Mouse (Mus musculus) gastrocnemius, postnatal 25 days (tissue): Measurements from ENCODE around the gene Mrm3. TPM values are rescaled to one million over a fixed set of nuclear protein-coding genes. Genes with fewer than 3 reads are reported as not detected.
A peak's percentile ranks its signal among the peaks of the same experiment; 100 is the strongest.

Experiments
- DNase-seq: peaks from one replicate; pipeline ENCODE4 v3.0.0; 2022
- long read RNA-seq, 2 experiments: library from polyadenylated mRNA; stranded (forward); transcript quantifications; one replicate each; pipeline ENCODE4 v2.0.0; 2021
- total RNA-seq, 2 experiments: library from RNA; stranded (reverse); gene quantifications; 1 replicate in 1 of 2; 2 replicates in 1 of 2; pipeline ENCODE4 v1.2.3; 2021

Gene Mrm3
- total RNA-seq: 10 to 100 TPM; 11.9 to 13.7 TPM
- long read RNA-seq, experiment 1, transcript Mrm3-201 (4 exons, 1,510 nt): major isoform, 32 of 70 reads
- long read RNA-seq, experiment 1, partial matches to known transcripts: 4 of 70 reads
- long read RNA-seq, experiment 1, other reads (novel, unspliced or antisense): 34 of 70 reads
- long read RNA-seq, experiment 2, transcript Mrm3-201 (4 exons, 1,510 nt): major isoform, 21 of 40 reads
- long read RNA-seq, experiment 2, partial matches to known transcripts: 3 of 40 reads
- long read RNA-seq, experiment 2, other reads (novel, unspliced or antisense): 16 of 40 reads

DNA sequence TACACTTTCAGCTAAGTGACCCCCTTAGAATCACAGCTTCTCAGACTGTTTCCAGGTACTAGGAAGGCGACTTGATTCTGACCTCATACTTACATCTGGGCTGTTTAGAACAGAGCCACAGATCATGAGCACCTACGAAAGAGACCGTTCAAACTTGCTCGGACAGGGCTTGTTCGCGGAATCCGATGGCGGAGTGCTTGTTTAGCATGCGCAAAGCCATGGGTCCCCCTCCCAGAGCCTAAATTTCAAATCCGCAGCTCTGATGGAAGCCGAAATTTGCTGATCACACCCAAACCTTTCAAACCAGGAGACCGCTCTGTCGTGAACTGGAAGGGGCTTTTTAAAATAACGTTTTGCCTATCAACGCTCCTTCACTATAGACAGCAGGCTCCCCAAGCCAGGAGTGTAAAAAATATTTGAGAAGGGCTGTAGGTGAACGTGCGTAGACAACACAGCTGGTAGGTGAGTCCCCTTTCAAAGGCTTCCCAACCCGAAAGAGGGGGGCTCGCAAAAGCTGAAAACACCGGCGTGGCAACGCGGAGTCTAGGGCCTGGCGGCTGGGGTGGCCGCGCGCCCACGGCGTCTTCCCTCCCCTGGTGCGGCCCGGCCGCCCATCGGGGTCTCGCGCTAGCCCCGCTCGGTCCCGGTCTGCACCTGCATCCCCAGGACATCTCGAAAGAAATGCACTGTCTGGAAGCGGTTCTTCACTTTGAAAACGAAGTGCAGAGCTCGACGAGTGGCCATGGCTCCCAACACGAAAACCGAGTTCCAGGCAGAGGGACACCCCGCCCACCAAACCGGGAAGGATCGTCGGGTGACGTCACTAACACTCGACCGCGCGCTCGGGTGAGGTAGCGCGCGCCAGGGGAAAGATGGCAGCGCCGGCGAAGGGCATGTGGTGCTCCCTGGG lies at the start of gene Mrm3, which contains the start of gene Glod4:
Gene Mrm3, plus strand, starts transcription at position 815 of the 910 bp plus-strand sequence.
Gene Glod4, minus strand, starts transcription at position 825 of the 910 bp plus-strand sequence.
- peak; percentile 87 for DNase-seq

DNA sequence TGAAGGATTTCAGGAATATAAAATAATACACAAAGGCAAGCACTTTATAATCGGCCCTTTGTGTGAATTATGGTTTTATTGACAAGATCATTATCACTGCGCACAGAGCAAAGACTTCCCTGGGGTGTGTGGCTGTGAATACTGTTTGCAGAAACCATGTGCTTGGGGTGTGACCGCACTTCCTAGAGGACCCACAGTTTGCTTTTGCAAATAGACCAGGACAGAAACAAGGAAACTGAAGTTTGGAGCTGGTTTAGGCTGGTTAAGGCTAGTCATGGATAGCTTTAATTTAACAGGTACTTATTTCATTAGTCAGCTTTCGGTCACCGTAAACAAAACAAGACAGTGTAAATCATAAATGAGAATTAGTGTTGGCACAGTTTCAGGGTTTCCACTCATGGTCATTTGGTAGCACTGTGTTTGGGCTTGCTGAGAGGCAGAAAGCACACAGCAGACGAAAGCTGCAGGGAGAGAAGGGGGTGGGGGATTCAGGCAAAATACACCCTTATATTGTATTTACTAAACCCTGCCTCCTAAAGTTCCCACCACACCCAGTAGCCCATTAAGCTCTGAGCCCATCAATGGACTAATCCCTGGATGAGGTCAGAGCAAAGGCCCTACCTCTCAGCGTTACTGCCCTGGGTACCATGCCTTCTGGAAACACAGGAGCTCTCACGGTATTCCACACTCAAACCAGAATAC lies 47.1 kb upstream of the Mrm3 start:
- DNase-seq: no peak

DNA sequence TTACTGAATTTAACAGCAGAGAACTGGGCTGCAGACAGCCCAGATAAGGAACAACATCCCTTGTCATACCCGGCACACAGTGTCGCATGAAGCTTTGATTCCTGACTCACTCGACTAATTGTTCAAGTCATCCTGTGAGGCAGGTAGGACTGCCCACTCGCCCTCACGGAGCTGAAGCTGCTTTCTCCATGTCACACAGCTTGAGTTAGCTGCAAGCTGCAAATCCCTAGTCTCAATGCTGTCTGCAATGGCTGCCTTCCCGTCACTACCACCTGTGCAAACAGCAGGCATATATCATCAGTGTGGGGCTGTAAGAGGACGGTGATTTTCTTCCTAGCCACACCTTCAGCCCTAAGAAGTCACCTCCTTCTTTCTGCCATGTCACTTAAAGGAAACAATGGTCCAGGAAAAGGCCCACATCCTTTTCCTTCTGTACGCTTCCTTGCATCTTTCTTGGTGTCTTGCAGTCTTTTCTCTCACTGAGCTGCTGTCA lies 46.5 kb upstream of the Mrm3 start:
- DNase-seq: no peak

DNA sequence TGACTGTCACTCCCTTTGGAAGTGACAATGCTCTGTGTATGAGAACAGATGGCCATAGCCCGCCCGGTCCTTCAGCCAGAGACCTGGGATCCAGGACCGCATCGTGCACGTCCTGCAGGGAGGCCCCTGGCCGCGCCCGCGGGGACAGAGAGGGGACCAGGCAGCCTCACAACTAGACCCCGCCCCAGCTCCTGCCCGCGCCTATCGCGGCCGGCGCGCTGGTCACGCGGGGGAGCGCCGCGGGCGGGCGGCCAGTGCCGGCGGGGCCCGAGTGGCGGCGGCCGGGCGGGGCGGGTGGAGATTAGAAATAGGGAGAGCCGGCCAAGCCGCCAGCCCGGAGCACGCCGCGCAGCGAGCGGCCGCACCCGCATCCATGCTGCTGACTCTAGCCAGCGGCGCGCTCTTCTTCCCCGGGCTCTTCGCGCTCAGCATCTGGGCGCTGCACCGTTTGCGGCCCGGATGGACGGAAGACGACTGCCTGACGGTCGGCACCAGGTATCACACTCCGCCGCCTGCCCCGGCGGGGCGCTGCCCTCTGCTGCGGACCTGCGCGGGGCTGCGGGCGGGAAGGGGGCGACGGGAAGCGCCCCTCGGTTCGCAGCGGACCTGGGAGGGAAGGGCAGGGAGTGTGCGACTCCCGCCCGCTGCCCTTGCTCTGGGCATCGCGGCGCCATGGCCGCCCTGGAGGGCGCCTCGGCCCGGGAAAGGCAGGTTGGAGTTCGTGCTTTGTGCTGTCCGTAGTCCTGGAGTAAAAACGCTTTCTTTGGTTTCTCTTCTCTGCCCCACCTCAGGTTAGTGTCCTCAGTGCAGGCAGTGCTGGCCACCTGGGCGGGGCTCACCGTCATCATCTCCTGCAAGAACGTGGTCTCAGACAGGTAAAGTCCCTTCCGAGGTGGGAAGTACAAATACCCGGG lies 41.5 kb upstream of the Mrm3 start:
- DNase-seq: peak; percentile 89

DNA sequence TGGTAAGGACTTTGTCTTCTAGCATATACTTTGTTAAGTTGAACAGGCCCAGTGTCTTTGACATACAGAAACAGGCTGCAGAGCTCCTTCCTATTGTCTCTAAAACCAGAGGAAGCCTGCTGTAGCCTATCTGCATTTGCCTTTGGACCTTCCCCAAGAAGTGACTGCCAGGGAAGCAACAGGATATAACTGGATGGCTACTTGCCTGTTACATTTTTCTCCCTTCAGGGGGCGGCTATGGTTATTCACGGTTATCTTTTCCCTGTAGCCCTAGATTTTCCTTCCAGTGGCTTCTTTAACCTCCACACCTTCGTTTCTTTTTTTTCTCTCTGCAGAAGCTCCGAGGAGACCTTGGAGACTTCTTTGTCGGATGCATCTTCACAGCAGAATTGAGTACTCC lies 36.7 kb upstream of the Mrm3 start:
- DNase-seq: no peak

DNA sequence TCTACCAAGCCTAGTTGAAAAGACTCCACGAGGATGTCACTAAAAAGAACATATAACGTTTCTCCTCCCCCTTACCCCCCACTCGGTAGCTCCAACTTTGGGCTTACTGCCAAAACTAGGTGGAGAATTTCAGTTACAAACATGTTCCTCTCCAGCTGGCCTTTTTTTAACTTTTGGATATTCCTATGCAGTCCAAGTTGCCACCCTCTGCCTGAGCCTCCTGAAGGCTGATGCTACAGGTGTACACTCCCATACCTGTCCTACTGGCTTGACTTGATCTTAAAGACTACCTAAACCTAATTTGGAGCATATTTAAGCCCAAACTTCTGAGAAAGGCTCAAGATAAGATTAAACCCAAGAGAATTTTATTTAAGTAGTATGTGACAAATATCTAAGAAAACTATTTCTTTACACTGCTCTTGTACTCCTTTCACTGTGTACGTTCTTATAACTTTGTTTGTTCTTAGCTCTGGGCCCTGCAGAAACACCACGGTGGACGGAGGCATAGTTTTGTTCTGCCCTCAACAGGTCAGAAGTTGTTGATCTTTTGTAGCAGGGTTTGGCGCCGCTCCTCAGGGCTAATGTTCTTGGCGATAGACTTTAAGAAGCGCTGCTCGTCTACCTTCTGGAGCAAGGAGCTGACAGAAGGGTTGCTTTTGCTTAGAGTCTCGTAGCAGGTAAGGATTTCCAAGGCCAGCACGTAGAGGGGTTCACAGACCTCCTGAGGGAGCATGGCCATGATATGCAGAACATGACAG lies 33.1 kb upstream of the Mrm3 start:
- no peak for DNase-seq

DNA sequence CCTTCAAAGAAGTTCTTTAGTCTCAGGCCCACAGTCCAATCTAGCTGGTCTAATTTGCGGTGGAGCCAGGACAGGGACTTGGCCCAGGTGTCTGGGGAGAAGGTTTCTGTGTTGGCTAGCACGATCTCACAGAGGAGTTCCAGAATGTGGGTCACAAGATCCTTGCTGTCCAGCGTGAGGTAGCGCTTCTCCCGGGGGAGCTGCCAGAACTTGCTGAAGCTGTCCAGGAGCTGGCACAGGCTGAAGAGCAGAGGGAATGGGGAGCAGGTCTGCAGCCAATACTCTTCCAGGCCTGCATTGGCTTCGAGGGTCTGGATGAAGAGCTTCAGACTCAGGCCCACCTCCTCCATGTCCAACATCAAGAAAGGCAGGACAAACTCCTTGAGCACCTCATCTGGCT lies 31.9 kb upstream of the Mrm3 start:
- DNase-seq: peak; percentile 42

DNA sequence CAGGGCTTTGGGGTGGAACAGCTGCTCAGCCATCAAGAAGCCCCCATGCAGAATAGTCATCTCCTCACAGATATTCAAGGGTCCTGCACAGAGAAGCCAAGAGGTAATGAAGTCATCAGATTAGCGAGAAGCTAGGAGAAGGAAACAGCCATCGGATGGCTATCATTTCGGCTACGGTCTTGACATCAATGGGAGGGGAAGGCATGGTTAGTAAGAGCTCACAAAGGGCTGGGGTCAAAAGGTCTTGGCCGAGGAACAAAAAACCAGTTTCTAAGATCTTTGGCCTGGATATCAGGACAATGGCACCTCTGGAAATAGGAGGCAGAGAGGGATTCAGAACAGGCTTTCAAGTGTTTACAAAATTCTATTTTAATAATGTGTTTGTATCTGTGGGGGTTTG lies 29.7 kb upstream of the Mrm3 start:
- no peak for DNase-seq

DNA sequence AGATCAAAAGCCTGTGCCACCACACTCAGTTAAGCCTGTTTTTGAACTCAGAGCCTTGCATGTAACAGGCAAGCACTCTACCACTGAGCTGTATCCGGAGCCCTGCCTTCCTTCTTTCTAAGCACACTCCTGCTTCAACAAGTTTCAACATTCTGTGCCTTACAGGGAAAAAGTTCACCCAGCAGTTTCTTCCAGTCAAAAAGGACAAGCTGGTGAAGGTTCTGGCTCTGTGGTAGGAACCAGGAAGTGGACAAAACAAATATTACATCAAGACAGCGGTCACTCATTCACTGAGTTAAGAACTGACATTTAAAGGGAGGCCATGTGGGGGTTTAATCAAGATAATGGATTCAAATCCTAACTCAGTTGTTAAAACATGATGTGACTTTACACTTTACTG lies 28.5 kb upstream of the Mrm3 start:
- DNase-seq: no peak

DNA sequence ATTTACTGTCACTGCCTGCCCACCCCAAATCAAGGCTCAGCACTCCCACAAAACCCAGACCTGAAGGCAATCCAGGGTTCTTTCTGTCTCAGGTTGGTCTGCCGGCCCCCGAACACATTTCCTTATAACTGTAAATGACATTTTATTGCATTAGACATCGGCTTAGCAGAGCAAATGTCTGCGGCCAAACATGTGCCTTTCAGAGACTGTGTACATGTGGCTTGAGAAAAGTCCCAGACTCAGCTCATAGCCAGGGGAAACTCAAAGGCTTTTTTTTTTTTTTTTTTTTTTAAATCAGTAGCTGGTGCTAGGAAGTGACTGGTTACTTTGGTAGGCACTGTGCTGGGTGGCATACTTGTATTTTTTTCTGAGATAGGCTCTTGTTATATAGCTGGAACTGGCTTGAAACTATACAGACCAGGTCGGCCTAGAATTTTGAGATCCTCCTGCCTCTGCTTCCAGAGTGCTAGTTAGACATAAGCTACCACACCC lies 27.4 kb upstream of the Mrm3 start:
- no peak for DNase-seq

DNA sequence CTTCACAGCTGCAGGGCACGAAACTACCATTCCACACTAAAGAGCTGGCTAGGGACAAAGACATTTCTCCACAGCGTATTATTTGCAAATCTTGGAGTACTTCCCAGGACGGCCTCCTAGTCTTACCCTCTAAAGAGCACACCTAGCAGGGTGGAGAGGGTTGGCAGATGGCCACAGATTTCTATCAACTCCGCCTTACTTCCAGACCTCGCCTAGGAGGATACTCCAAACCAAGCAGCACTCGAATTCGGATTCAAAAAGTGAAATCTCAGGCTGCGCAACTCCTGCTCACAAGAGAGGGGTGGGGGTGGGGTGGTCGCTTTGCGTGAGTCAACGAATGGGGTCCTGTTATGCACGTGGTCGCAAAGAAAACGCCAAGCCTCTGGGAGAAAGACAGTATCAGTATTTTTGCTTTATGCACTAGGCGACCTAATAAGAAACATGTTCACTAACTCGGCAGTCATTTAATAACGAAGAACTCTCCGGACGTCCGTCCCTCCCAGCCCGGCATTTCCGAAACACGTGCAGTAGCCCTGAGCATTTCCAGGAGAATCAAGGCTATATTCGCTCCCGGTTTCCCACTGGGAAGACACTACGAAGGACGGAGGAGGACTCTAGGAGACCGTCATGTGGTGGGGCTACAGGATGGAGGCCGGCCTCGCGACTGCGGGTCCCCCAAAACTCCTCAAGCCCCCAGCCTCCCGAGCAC lies 26.7 kb upstream of the Mrm3 start:
- peak; percentile 30 for DNase-seq

DNA sequence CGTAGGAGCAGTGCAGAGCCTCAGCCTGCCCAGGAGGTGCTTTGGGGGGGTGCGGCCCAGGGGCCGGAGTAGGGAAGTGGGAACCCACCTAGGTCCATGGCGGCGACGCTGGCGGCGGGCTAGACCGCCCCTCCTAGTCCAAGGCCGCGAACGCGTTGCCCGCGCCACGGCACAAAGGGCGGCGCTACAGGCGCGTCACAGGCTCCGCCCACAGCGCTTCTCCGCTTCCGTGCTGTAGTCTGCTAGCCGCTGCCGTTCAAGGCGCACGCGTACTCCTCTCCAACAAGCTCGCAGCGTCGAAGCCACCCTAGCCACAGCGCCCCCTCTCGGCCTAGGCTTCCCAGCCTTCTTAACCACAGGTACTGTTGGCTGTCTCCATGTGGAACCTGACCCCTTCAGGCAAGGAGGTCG lies 26.1 kb upstream of the Mrm3 start, which contains the start of the genes Dbil5 and Gemin4:
Gene Dbil5, plus strand, starts transcription at position 219 of the 411 bp plus-strand sequence.
Gene Gemin4, minus strand, starts transcription at position 275 of the 411 bp plus-strand sequence.
- DNase-seq: peak; percentile 95

DNA sequence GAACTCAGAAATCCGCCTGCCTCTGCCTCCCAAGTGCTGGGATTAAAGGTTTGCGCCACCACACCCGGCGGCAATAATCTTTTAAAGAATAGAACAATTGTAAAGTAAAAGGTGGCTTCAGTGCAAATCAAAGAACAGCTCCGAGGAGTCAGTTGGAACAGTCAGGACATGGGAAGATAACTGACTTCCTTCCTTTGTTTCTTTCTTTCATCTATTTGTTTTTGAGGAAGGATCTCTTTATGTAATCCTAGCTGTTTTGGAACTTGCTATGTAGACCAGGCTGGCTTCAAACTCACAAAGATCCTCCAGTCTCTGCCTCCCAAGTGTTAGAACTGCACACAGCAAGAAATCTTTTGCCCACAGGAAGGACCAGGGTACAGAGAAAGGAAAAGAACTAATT lies 18.9 kb upstream of the Mrm3 start:
- DNase-seq: no peak

DNA sequence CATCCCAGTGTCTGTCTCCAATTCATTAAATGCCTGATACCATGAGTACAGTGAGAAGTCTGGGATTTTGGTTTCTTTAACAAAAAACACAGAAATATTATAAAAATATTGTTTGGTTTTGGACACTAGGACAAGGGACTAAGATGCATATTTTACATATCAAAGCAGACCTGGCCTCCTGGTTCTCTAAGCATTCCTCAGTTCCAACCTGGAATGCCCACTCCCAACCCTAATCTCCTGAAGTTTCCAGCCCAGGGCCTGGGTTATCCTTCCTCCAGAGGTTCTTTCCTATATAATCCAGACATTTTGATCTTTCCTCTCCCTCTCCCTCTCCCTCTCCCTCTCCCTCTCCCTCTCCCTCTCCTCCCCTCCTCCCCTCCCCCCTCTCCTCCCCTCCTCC lies 18.5 kb upstream of the Mrm3 start:
- no peak for DNase-seq

DNA sequence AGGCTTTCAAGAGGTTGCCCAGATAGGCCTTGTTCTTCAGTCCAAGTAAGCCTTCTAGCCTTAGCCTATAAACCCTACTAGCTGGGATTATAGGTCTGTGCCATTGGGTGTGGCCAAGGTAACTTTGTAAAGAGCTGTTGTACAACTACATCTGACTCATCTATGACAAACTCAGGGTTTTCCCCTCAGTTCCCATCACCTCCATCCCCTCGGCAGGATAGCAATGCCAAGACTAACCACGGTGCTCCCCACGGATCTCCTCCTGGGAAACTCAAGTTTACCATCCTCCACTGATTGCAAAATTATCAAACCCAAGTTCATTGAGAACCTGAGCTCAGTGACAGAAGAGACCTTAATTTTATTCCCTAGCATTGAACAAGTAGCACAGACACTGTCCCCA lies 7.4 kb upstream of the Mrm3 start:
- DNase-seq: no peak

DNA sequence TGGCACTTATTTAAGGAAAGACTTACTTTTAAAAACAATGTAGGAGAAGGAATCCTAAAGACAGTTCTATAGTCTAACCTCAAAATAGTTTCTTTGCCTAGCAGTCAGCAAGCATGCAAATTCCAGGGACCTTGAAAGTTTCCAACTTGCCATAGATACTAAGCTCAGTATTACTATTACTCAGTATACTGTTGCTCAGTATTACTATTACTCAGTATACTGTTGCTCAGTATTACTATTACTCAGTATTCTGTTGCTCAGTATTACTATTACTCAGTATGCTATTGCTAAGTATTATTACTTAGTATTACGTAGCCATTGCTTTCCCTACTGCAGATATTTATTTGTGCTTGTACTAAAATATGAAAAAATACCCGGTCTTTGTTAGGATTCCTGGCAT lies 3.8 kb upstream of the Mrm3 start:
- DNase-seq: no peak

DNA sequence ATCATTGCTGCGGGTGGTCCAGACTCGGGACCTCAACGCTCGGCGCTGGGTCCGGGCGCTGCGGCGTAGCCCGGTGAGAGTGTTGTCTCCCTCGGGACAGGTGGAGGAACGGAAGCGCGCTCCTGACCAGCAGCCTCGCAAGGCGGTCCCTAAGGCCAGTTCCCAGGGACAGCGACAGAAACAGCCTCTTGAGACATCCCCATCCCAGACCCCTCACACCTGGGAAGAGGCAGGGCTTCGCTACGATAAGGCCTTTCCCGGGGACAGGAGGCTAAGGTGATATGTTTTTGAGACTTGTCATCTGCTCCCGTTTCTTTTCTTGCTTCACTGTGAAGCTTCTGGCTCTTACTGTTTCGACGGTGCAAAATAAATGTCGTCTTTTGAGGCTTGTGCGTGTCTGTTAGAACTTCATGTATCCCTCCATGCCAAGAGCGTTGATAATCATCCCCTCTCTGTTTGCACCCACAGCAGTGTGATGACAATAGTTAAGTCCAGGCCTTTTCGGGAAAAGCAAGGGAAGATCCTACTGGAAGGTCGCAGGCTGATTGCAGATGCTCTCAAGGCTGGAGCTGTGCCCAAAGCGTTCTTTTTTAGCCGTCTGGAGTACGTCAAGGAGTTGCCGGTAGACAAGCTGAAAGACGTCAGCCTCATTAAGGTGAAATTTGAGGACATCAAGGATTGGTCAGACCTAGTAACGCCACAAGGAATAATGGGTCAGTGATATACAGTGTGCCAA lies 464 bp downstream of the Mrm3 start:
- DNase-seq: no peak

DNA sequence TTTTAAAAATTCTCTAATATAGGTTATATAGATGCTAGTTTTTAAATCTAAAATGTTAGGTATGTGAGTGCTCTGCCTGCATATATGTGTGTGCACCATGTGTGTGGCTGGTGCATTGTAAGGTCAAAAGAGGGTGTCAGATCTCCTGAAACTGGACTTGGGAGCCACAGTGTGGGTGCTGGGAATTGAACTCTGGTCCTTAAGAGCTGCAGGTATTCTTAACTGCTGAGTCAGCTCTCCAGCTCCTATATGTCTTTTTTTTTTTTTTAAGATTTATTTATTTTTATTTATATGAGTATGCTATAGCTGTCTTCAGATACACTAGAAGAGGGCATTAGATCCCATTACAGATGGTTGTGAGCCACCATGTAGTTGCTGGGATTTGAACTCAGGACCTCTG lies 2.9 kb downstream of the Mrm3 start:
- DNase-seq: no peak

DNA sequence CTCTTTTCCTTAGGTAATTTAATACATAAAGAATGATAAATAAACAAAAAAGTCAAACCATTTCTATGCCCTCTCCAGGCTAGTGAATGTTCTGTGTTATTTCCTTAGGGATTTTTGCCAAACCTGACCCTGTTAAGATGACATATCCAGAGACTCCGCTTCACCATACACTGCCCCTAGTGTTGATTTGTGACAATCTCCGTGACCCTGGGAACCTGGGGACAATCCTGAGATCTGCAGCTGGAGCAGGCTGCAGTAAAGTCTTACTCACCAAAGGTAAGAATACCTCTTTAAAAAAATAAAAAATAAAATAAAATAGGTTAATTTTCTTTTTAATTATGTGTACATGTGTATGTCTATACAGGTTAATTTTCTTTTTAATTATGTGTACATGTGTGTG lies 3.7 kb downstream of the Mrm3 start:
- no peak for DNase-seq
